Mouse (Mus musculus) 416B (cell line): ENCODE results near the gene Tnpo2.

Experiments
- DNase-seq: peaks from one replicate; pipeline ENCODE4 v3.0.0; 2011; ENCODE audit warnings: low read depth

Tnpo2 gene

DNA sequence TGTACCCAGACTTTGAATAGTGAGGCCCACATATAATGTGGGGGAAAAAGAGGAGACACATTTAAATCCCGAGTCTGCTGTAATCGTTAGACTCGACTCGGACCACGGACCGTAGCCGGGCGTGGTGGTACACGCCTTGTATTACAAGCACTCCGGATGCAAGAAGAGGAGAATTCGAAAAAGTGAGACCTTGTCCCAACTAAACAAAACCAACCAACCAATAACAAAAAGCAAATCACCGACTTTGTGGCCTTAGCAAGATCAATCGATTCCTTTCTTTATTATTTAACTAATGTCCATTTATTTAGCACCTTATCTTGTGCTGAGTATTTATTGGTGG, 9.2 kb upstream of the Tnpo2 start:
- DNase-seq, result peak; percentile 34

DNA sequence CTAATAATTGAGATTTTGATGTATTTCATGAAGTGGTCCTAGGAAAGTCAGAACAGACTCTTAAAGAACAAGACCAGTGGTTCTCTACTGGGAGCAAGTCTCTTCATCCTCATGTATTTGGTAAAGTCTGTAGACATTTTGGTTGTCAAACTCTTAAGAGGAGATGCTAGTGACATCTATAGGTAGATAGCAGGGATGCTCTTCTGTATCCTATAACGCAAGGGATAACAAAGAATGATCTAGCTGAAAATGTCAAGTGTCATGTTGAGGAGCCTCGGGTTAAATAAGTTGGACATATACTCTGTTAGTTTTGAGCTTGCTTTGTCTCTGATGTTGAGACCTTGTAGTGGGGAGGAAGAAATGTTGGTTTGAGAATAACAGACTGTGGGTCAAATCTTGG, 8.8 kb upstream of the Tnpo2 start:
- peak; percentile 44 for DNase-seq

DNA sequence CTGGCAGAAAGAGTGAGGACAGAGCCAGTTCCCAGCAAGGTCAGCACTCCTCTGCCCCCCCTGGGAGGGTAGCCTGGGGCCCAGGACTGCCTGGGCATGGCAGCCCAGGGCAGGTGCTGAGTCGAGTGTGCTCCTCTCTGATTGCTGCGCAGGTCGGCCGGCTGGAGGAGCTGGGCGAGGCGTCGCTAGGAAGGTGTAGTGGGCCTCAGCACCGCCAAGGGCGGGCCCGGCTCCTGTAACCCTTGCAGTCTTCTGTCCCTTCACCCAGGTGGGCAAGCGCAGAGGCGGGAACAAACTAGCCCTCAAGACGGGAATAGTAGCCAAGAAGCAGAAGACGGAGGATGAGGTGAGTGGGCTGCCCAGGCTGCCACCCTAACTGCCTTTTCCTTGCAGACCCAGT, 7.4 kb upstream of the Tnpo2 start:
- no peak for DNase-seq

DNA sequence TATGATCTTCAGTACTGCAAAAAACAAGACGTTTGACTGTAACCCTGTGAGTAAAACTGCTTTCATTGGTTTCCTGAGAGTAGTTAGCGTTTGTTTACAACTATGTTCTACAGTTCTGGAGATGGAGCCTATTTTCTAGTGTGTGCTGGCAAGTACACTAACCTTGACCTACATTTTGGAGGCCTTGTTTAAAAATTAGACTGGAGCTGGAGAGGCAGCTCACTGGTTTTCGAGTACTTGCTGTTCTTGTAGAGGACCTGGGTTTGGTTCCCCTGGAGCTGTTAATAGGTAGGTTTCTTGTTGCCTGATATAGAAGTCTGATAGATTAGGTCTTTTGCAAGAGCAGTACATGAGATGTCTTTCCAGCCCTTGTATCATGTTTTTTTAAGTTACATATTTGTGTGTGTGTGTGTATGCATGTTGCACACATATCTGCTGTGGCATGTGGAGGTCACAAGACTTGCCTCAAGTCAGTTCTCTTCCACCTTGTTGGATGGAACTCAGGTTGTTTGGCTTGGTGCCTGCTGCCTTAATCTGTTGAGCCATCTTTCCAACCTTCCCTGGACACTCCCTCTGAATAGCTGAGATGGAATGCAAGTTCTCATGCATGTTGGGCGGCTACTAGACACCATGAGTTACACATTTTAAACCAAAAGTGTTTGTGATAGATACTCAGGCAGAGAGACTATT, 3.9 kb upstream of the Tnpo2 start:
- no peak for DNase-seq

DNA sequence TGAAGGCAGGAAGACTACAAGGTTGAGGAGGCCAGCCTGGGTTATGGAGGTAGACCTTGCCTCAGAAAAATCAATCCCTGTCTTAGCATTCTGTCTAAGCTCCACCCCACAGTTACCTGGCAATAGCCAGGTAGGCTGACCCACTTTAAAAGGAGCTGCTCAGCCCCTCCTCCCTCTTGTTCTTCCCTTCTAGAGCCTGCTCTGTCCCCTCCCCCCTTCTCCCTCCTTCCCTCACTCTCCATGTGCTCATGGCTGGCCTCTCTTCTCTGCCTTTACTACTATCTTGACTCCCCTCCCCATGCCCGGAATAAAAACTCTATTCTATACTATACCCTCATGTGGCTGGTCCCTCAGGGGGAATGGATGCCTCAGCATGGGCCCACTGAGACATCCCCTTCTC, 2.8 kb upstream of the Tnpo2 start:
- DNase-seq, result no peak

DNA sequence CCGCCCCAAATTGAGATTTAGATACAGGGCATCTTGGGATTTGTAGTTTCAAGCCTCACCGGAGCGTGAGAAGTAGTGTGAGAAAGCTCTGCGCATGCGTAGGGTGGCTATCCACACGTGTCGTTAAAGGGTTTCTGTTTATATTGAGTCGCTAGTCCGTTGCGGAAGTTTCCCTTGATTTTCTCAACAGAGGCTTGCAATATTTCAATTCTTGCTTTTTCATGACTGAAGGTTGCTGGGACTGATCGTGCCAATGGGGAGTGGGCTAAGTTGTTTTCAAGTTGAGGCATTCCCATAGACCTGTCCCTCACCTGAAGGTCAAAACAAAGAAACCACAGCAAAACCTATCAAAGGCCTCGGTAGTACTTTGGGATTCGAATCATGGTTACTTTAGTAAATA, 2.0 kb upstream of the Tnpo2 start:
- no peak for DNase-seq

DNA sequence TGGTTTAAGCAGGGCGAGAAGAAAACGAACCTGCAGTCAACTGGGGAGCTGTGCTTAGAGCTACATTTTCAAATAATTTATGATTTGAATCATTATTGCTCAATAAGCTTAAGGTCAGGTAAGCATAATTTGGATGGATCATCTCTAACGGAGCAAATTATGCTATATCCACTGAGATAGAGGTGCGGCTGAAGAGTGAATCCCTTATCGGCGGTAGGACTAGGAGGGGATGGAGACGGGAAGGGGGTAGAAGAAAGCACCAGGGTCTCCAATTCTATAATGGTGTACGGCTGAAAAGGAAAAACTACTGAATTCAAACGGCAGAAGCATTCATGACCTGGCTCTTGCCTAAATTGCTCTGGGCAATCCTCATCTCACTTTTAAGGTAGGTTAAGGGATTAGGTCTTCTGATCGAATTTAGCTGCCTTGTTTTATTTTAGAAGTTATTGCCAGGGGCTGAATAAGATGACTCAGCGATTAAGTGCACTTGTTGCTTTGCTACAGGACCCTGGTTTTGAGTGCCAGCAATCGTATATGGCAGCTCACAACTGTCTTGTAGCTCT, 1.5 kb upstream of the Tnpo2 start:
- DNase-seq, result no peak

DNA sequence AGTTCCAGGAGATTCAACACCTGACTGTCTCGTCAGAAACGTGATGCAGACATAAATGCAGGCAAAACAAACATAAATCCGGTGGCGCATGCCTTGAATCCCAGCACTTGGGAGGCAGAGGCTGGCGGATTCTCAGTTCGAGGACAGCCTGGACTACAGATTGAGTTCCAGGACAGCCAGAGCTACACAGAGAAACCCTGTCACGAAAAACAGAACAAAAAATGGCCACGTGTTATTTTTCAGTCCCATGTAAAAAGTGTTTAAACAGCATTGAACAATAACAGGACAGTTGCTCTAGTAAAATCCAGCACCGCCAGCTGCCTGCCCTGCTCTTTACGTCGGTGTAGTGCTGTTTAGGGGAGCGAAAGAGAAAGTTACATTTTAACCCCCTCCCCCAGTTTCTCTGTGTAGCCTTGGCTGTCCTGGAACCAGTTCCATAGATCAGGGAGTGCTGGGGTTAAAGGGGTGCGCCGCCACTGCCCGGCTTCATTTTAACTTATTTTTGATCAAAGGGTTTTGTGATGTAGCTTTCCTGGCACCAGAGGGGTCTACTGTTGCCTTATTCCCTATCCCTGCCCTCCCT, 896 bp upstream of the Tnpo2 start:
- DNase-seq, result peak; percentile 68

DNA sequence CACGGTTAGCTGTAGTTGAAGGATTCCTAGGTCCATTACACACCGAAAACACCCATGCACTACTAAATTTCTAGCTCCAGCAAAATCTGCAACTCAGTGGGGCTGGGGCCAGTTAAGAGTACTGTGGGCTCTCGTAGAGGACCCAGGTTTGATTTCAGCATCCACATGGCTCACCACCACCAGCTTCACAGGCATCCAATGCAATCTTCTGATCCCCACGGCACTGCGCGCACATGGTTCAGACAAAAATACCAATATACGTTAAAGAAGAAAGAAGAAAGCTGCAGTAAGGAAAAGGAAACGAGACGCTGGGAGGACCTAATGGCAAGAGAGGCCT, 366 bp upstream of the Tnpo2 start:
- DNase-seq, result no peak

DNA sequence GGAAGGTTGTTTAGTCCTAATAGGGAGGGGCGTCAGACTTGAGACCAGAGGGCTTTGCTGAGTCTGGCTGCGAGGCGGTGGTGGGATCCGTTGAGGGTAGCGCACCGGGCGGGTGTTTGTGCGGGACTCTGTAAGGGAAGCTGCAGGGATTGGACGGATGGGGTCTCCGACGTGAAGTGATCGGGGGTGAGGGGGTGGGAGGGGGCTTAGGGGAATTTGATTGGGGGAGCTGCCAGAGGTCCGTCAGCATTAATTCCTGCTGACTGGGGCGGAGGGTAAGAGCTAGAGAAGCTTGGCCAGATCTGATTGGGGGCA, 608 bp downstream of the Tnpo2 start:
- DNase-seq, result no peak

DNA sequence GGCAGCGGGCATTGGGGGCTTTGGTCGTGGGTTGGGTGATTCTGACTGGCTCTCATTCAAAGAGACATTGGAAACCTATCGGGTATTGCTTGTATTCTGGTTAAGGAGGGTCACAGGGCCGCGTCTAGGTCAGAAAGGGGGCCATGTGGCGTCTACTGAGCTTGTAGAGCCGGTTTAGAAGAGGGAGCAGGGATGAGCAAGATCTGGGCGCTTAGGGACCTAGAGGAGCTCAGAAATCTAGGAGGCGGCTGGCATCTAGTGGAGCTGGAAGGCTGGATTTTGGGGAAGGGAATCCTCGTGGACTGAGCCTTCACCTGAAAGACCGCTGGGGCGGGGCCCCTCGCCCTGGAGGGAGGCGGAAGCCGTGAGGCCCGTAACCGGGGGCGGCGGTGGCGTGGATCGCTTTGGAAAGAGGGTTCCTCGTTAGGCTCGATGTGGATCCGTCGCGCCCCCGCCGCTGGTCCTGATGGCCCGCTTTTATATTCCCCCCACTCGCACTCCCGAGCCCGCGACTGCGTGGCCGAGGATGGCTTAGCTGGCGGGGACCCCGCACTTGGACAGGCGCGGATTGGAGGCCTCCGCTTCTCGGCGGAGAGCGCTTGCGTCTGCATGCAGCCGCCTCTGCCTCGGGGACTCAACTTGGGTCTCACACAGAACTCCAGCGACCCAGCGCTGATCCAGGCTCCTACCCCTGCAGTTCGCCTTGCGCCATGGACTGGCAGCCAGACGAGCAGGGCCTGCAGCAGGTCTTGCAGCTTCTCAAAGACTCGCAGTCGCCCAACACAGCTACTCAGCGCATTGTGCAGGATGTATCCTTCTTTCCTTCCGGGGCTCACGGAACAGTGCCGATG, 1.2 kb downstream of the Tnpo2 start:
- peak; percentile 56 for DNase-seq

DNA sequence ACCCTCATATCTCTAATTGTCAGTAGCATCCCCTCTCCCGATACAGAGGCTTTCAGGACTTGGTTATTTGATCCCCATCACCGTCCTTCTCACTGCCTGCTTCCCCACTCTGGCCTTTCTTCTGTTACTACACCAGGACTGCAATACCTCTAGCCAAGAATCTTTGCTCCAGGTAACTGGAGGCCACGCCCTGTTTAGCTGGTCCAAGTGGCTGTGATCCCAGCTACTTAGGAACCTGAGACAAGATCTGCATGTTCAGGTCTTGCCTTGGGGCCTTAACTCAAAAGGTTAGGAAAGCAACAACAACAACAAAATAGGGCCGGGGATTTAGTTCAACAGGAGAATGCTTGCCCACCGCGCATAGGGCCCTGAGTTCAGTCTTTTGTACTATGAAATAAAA, 6.9 kb downstream of the Tnpo2 start:
- no peak for DNase-seq

DNA sequence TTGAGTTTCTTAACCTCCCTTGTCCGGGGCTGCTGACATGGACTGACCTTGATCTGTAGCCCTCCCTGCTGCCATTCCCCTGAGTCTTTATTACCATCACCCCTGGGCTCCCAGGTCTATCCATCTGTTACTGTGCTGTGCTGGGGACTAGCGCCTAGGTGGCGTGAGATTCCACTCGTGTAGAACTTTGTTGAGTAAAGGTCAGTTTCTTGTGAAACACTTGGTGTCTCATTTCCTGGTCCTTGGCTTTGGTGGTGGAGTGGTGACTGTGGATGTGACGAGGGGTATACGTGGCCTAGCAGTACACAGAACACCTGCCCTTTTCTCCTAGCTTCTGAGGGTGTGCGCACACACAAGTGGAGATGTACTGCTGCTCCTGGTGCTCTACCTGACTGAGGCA, 20.7 kb downstream of the Tnpo2 start:
- peak; percentile 34 for DNase-seq

DNA sequence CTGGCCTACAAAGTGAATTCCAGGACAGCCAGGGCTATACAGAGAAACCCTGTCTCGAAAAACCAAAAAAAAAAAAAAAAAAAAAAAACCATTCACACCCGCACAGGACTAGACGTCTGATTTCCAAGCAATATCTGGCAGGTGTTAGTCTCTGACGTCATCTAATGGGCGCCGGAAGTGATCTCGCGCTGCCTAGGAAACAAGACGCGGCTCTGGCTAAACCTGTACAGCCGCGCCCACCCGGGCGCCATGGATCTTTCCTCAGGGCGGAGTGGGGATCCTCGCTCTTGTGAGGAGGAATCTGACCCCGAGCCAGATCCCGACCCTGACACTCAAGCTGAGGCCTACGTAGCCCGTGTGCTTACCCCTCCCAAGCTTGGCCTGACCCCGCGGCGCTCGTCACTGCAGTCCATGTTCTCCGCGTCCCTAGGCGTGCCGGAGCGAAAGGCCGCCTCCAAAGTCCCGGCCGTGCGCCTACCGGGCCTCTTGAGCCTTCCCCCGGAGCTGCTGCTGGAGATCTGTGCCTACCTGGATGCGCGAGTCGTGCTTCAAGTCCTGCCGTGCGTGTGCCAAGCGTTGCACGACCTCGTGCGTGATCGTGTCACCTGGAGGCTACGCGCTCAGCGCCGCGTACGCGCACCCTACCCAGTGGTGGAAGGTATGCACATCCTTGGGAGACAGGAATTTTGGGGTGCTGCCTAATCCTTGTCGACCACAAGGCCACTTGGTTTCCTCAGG, 23.3 kb downstream of the Tnpo2 start, which contains the start of gene Fbxw9:
Fbxw9 (plus strand) TSS at position 177 of the 738 bp plus-strand sequence.
- DNase-seq, result peak; percentile 93

DNA sequence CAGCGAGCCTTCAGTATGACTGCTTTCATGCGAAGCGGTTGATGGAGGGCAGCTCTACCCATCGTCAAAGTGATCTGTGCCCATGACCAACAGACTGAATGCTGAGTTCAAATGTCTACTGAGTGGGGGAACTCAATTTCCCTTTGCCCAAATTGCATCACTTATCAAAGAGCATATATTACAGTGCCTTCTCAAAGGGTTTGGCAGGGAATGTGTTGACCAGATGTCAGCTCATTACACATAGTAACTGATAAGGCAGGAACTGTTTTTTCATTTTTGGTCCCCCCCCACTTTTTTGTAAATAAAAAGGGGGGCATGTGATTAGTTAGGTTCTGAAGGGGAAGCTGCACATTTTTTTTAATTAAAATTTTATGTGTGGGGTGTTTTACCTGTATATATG, 25.9 kb downstream of the Tnpo2 start:
- DNase-seq, result no peak

DNA sequence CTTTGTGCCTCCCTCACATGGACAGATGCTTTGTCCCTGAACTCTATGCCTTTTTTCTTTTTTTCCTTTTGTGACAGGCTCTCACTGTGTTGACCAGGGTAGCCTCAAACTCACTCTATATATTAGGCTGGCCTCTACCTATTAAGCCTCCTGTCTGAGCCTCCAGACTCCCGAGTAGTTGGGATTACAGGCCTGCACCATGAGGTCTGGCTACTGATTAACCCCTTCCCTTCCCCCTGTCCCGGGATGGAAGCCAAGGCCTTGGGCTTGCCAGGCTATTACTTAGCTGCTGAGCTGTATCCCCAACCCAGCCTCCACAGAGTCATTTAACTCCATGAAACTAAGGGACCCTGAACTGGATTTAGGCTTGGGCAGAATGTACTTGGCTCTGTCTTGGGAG, 28.5 kb downstream of the Tnpo2 start:
- no peak for DNase-seq

DNA sequence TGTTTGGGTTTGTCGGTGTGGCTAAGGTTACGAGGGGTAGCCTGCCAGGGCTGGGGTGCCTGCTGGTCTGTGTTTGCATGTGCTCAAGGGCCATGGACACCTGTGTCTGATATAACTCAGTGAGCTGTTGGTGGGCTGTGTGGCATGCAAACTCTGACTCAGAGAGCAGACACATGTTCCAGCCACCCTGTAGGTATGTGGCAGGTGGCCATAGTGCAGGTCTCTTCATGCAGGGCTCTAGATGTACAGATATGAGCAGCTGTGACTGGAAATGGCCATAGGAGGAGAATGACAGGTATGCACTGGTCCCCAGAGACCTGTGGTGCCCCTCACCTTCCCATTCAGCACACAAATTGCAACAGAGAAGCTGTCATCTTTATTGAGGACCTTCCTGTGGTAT, 30.4 kb downstream of the Tnpo2 start:
- no peak for DNase-seq

DNA sequence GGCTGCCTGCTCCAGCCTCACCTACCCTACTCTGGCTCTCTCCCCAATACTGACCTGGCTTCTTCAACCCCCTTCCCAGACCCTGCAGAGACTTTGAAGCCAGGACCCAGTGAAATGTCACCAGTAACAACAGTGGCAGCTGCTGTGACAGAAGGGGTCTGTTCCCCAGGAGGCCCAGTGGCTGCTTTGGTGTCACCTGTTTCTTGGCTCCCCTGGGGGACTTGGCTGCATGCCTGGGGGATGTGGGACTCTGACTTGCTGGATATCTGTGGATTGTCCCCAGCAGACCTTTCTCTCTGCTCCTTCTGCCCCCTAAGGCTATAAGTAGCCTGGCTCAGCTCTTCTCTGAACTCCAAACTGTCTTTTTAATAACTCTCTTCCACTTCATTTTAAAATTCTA, 31.3 kb downstream of the Tnpo2 start, which contains the start of gene Gm5741:
Gm5741 (minus strand) TSS at position 1 of the 400 bp plus-strand sequence.
- DNase-seq, result no peak

DNA sequence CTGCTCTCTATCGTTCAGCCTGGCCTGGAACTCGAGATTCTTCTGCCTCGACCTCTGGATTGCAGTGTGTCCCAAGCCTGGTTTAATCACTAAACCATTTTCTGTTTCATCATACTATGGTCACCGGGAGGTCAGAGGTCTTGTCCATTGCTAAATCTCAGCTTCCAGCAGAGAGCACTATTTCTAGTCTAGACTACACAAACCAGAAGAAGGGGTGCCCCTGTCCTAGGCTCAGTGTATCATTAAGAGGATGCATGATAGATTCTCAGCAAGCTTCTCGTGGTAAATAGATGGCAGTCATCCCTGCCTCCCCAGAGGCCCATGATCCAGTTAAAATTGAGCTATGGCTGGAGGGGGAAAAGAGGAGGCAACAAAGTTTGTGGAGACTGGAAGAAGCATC, 34.3 kb downstream of the Tnpo2 start:
- DNase-seq, result peak; percentile 82

DNA sequence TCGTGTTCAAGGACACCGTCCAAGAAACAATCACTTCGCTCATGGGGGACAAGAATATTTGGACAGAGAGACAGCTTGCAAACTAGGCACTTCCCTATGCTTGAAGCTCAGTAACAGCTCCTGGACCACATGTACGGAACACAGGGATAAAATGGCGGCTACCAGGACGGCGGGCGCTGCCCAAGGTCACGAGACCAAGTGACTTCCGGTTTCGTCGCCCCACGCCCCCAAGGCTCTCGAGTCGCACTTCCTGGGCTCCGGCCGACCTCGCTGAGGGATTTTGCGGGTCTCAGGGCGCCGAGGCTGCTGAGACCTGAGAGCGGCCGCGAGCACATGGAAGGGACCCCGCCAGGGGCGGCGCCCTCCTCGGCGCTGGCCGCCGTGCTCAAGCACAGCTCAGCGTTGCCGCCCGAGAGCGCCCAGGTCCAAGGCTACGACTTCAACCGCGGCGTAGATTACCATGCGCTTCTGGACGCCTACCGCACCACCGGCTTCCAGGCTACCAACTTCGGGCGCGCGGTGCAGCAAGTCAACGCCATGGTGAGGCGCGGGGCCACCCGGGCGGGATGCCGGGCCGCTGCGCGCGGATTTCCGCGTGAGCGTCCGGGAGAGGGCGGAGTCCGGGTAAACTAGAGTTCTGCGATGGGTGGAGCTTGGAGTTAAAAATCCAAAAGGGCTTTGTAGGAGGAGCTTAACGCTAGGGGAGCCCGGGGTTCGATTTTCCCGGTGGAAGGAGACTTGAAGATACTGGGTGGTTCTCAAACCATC, 35.0 kb downstream of the Tnpo2 start, which contains the start of gene Dhps:
Dhps (plus strand) TSS at position 244 of the 768 bp plus-strand sequence.
- DNase-seq, result peak; percentile 93

DNA sequence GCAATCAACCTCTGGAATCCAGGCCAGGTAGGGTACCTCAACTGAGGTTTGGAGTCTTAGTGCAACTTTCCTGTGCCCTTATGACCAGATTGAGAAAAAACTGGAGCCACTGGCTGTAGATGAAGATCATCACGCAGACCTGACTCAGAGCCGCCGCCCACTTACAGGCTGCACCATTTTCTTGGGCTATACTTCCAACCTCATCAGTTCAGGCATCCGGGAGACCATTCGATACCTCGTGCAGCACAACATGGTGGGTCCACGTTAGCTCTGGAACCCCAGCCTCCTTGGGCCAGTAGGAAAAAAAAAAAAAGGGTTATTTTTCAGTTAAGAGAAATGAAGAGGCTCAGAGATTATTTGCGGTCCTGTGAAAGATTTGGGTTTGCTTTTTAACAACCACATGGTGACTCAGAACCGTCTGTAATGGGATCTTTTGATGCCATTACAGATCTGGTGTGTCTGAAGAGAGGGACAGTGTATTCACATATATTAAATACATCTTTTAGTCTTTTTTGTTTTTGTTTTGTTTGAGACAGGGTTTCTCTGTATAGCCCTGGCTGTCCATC, 35.7 kb downstream of the Tnpo2 start:
- DNase-seq, result peak; percentile 66
